Mouse (Mus musculus): ENCODE measurements around the gene Add3.

Add3 gene

DNA sequence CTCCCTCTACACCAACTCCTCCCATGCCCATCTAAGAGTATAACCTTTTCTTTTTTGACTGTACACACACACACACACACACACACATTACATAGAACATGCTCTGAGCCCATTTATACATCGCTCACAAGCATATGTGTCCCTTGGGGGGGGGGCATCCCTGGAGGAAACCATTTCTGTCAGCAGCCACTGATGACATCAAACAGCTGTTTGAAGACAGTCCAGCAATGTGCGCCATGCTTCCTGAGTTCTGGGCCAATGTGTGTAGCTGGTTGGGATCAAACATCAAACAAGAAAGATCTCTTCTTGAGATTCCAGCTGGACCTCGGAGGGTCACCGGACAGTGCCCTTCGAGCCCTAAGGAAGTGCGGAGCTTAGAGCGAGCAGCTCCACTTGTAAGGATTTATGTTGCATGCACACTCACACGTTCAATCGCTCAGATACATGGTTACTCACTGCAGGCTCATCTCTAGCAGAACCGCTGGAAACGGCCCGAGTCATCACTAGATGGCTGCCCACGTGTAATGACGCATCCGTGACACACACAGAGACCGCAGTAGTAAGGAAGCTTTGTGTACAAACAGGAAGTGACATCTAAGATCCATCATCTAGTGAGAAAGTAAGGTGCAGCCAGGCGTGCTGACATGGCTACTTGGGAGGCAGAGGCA, 132.9 kb downstream of the Add3 start:
- DNase-seq (ENCODE audit: low spot score in 2 of 2), result no peak

DNA sequence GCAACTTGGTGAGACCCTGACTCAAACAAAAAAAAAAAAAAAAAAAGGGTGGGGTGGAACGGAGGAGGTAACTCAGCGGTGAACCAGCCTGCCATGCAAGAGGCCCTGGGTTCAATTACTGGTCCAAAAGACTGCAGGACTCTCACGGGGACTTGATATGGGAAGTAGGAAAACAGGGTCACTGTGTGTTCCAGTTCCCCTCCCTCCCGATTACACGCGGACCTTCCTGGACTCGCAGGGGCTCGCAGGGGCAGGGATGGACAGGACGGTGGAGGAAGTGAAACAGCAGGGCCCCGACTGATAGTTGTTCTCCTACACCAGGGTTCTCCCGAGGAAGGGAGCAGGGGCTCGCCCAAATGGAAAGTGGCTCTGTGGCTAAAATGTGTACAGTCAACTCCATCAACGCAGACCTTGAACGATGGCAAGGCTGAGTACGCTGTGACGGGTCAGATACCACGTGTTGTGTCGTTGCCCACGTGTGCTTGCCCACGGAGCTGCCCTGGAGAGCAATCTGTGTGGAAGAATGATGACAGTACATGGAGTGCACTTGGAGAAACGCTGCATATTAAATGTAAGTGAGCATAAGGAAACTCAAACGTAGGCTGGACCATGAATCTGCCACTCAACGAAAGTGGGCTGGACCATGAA, 133.7 kb downstream of the Add3 start:
- DNase-seq (ENCODE audit: low spot score in 2 of 2), result no peak

DNA sequence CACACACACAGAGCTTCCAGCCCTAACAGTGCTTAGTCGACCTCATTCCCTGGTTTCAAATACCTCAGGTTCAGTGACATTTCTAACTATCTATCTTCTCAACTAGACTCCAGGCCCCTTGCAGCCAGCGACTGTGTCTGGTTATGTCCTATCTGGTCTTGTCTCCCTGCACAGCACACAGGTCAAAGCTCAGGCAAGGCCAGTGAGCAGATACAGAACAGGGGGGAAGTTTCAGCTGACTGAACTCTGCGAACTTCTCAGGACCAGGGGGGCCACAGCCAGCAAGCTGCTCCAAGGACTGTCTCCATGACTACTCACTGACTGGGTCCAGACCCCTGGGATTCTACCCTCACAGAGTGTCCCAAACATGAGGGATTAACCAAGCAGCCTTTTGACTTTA, 135.0 kb downstream of the Add3 start:
- no peak for DNase-seq (ENCODE audit: low spot score in 2 of 2)

DNA sequence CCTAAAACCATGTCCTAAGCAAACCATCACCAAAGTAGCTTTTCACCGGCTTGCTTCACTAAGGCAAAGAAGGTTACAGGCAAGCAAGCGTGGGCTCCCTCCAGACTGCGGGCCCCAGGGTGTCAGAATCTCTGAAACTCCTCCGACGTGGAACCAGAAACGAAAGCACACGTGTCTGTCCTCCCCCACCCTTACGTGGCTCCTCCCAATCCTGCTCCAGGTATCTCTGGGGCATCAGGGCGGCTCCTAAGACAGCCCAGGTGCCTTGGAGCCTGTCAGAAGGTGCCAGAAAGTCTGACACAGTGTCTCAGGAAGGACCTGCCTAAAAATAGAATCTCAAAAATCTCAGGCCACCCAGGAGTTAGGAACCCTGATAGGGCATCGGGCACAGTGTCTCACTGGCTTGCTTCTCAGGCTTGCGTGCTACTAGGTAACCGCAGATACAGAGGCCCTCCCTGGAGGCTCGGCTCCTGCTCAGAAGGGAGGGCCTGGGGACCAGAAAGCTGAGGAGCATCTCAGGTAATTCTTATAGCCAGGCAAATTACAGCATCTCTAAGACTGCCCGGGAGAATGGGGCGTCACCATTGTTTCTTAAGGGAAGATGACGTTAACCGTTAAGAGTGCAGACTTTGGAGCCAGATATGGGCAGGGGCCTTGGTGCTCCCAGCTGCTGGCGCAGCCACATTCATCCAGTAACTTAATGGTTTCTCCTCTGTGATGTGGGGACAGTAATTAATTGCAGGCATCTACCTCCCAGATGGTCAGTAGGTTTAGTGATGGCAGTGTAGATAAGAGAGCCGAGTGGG, 136.9 kb downstream of the Add3 start:
- peak in 1 of 2 experiments; percentile 25 for DNase-seq (ENCODE audit: low spot score in 2 of 2)

DNA sequence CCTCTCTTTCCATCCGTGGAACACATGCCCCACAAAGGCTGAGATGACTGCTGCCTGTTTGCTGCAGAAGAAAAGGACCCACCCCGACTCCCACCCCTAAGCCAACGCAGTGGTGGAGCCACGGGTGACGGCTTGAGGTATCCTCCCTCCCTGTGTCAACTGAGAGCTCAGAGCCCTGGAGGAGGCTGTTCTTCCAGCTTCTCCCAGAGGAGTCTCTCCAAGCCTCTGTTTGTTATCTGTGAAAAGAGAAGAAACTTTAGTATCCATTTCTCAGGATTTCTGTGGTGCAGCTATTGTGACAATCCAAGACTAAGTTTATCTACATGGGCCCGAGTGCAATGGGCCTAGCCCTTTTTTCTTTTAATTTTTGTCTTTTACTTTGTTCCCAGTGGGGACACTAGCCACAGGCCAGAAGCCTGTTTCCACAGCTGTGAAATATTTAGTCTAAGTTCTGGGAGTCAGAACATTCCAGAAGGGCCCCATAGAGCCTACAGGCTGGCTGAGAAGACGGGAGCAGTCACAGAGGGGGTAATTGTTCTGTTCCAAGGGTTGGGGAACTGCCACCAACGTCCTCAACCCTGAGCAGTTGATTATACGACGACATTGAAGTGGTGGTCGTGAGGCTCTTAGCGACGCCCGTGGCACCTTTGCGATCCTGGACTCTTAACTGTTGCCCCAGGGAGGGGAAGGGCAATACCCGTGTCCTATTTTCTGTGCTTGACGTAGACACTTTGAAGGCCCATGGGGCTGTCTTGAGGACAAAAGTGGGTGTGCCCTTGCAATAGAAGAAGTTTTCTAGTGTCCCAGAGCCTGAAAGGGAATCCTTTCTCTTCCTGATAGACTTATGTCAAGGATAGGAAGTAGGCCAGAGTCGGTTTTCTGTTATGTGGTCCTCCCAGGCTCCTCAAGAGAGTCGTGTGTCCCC, 138.5 kb downstream of the Add3 start:
- DNase-seq (ENCODE audit: low spot score in 2 of 2), result no peak

DNA sequence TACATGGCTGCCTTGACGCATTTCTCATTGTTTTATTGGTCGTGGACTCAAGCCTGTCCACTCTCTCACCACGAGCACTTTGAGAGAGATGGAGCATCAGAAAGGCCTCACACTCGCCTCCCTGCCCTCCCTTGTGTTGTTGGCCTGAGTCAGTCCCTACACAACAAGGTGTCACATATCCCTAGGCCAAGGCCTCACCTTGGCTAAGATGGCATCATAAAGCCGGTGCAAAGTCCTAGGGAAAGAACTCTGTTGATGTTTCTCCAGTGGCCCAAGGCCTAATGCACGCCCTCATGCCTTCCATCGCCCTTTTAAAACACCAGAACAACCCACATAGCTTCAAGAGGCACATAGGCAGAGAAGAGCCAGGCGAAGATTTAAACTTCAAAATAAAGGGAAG, 140.0 kb downstream of the Add3 start:
- no peak for DNase-seq (ENCODE audit: low spot score in 2 of 2)

DNA sequence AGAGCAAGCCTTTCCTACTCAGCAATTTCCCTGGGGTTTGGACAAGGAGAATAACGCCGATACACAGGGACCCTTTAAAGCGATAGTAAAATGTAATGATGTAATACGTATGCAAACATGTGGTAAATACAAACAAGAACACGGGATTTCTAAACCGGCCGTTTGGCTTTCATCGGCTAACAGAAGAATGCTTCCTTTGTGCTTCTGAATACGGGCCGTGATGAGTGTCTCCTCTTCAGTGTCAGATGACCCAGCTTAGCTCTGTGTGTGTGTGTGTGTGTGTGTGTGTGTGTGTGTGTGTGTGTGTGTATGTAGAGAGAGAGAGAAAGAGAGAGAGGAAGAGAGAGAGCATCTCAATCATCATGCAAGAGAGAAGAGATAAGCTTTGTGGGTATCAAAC, 142.3 kb downstream of the Add3 start:
- DNase-seq (ENCODE audit: low spot score in 2 of 2), result no peak

DNA sequence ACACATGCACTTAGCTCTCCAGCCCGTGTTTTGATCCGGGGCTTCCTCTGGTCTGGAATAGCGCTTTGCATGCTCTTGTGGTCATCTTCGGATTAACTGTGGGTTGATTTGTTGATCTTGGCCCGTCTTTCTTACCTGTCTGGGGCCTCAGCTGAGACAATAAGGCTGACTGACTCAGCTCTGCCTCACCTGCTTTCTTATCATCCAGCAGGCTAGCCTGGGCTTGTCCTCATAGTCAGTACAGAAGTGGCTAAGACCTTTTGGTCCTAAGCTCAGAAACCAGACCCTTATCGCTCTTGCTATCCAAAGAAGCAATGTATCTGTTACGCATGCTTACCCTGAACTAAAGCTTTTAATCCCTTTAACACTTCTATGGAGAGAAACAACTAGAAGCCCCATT, 143.5 kb downstream of the Add3 start:
- peak; percentile 51 to 61 for DNase-seq (ENCODE audit: low spot score in 2 of 2)

DNA sequence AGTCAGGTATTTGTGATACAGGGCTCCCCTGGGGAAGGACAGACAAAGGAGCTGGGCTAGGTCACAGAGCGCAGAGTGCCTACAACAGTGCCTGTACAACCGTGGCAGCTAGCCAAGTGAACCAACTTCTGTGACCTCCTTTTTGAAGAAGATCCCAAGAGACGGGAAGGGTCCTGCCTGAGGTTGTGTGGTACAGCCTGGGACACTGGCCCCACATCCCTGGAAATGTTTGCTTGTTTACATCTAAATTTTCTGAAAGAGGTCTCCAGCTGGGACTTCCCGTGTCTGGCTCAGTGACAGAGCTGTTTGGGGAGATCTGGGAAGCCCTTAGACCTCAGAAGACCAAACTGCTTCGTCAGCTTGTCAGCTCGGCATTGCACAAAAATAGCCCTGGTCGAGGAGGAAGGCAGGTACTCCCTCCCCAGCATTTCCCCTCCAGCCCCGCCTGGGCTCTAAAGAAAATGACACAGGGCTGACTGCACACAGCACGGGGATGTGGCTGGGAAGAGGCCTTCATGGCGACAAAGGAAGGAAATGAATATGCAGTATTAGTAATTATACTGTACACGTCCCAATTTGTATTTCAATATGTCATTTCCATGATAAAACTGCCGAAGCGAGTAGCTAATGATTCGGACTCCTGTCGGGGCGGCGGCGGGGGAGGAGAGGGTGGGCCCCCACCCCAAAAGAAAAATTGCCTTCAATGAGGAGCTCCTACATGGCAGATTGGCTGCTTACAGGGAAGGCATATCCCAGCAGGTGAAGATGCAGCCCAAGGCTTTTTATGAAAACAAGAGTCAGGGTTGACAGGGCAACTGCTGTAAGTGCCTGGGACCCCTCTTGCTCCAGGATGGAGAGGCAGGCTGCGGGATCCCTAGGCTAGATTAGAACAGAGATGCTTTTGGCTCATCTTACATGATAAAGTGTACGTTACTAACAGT, 144.3 kb downstream of the Add3 start:
- no peak for DNase-seq (ENCODE audit: low spot score in 2 of 2)

DNA sequence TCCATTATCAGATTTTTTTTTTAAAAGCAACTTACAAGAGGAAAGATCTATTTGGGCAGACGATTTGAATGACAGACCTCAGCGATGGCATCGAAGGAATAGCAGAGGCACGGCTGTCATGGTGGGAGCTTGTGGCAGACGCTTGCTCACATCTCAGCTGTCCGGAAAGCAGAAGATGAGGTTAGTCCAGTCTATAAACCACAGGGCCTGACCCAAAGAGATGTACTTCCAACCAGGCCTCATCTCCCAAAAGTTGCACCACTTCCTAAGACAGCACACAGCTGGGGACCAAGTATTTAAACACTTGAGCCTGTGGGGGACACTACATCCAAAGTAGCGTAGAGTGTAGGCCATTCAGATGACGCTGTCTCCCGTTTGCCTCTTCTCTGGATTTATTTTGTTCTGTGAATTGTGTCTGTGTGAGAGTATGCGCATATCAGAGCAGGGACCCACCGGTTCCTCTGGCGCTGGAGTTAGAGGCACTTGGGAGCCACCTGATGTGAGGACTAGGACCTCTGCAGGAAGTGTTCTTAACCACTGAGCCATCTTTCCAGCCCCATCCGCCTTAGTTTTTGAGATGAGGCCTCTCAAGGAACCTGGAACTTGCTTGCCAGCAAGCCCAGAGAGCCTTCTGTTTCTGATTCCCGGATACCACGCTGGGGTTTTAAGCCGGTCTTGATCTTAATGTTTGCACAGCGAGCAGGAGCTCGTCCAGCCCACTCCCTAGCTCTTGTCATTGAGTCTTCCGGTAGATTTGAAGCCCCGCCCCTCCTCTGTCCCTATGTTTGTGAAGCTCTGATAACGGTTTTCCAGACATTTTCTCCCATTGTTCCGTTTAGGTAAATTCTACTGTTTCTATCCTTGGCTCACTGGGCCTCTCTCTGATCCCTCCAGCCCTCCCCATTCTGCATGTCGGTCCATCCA, 156.3 kb downstream of the Add3 start:
- no peak for DNase-seq (ENCODE audit: low spot score in 2 of 2)
